Mouse (Mus musculus): ENCODE results near the gene Adgre4. TPM values are rescaled to one million over a fixed set of nuclear protein-coding genes. Genes with fewer than 3 reads are reported as not detected.

Adgre4 gene
- total RNA-seq (2021) = under 1 TPM in 1 of 2 experiments, not detected in 1; 0.09 TPM
- long read RNA-seq, experiment 1 = 0 reads
- long read RNA-seq, experiment 2 = 0 reads

DNA sequence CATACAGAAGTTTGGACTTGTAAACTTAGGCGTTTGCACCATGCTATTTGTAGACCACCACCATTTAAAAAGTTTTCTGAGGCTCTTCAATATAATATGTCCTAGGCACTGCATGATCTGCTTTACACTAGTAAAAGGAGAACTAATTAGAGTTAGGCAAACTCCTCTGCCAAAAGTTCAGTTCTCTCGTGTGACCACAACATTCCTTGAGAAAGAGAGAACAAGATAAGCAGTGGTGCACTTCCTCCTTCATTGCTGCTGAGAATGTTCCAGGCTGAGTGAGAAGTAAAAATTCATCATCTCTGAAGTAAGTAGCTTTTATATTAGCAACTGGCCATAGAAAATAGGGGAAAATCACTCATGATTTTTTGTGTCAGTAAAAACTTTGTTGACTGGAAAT lies at the start of gene Adgre4:
Gene Adgre4, plus strand, starts transcription at position 199 of the 400 bp plus-strand sequence.
- DNase-seq (ENCODE audit: low spot score in 2 of 2) = no peak

DNA sequence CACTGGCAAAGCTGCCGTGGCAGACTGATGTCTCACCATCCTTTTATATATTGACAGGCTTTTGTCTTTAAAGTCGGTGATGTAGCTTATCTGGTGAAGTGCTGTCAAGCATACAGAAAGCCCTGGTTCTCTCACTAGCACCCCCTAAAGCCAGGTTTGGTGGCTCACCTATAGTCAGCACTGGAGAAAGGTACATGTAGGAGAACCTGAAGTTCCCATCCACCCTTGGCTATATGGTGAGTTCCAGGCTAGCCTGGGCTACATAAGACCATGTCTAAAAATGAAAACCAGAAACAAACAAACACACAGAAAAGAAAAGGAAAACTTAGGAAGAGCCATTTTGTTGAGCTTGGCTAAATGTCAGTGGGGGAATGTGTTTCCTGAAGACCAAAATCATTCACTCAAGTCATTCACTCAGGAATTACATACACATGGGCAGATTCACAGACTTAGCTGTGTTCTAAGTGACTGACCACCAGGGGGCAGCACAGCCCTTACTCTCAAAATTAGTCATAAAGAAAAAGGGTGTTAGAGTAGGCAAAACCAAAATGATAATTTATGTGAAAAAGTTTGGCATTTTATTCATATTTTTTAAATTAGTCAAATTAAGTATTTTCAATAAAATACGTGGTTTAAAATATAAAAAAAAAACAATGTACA lies 47.5 kb upstream of the Adgre4 start:
- DNase-seq (ENCODE audit: low spot score in 2 of 2) = peak; percentile 71 to 79

DNA sequence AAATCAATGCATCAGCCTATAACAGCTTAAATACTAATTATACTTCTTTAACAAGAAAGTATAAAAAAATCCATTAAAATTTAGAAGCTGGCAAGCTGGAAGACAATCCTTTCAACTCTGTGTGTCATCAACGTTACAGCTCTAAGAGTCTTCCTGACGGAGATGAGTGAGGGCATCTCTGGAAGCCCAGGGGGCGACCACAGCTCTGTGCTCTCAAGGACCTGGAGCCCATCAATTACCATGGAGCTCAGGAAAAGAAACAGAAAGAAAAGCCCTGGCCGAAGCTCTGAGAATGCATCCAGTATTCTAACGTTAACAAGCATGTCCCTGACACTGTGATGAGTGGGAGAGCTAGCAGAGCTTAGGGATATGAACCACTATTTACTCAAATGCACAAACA lies 46.9 kb upstream of the Adgre4 start:
- no peak for DNase-seq (ENCODE audit: low spot score in 2 of 2)

GRCm38 (mm10) chr17:55711984-55712811 lies 37.6 kb upstream of the Adgre4 start, which contains the start of gene Pot1b:
Gene Pot1b, minus strand, starts transcription at chr17:55712628.
- DNase-seq (ENCODE audit: low spot score in 2 of 2) = peak; percentile 98

DNA sequence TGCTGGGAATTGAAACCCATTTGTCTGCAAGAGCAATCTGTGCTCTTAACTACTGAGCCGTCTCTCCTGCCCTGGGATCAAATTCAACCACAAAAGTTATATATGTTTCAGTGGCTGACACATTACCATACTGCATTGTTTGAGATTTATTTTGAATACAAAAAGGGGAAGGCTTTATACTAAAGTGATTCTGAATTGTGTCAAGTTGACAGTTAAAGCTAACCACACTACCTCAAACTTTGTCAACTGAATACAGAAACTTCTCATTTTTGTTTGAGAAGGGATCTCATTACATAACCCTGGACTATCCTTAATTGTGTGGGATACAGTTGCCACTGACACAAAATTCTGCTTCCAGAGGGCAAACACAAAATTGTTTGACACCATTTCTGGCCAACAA lies 28.5 kb upstream of the Adgre4 start:
- no peak for DNase-seq (ENCODE audit: low spot score in 2 of 2)

- no peak for DNase-seq (ENCODE audit: low spot score in 2 of 2)
These were observed 27.5 kb upstream of the Adgre4 start for GRCm38 (mm10) chr17:55722250-55722649.

- DNase-seq (ENCODE audit: low spot score in 2 of 2) = no peak
These were observed 23.6 kb upstream of the Adgre4 start for GRCm38 (mm10) chr17:55726193-55726592.

DNA sequence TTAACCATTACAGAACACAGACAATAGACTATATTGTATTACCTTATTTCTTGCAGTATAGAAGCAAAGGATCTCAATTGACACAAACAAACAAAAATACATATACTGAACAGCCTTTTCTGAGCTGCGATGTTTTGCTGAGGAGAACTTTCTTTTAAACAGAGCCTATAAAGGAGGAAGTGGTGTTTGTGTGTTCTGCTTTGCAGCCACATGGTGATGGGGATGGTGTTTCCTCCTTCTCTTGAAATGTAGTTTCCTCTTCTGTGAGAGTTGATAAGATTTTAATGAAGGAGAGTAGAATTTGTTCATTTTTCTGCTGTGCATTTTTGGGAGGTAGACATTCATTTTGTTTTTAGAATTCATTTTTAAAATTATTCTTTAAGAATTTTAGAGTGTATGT lies 13.1 kb upstream of the Adgre4 start:
- no peak for DNase-seq (ENCODE audit: low spot score in 2 of 2)

GRCm38 (mm10) chr17:55751170-55751569 lies 1.4 kb downstream of the Adgre4 start:
- DNase-seq (ENCODE audit: low spot score in 2 of 2) = no peak

GRCm38 (mm10) chr17:55813642-55814041 lies 63.9 kb downstream of the Adgre4 start:
- no peak for DNase-seq (ENCODE audit: low spot score in 2 of 2)

- DNase-seq (ENCODE audit: low spot score in 2 of 2) = no peak
These were observed 67.1 kb downstream of the Adgre4 start for GRCm38 (mm10) chr17:55816853-55817252.

GRCm38 (mm10) chr17:55821566-55821965 lies 71.8 kb downstream of the Adgre4 start:
- DNase-seq (ENCODE audit: low spot score in 2 of 2) = no peak

- no peak for DNase-seq (ENCODE audit: low spot score in 2 of 2)
These were observed 93.3 kb downstream of the Adgre4 start for GRCm38 (mm10) chr17:55843067-55843466.

DNA sequence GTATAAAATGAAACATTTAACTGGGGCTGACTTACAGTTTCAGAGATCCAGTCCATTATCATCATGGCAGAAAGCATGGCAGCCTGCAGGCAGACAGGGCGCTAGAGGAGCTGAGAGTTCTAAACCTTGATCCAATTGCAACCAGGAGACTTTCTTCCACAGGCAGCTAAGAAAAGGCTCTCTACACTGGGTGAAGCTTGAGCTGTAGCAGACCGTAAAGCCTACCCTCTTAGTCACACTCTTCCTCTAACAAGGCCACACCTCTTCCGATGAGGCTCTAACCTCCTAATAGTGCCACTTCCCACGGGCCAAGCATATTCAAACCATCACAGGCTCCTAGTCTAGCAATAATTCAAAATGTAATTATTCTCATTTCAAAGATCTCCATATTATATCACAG lies 127.4 kb downstream of the Adgre4 start:
- no peak for DNase-seq (ENCODE audit: low spot score in 2 of 2)

GRCm38 (mm10) chr17:55878282-55878635 lies 128.5 kb downstream of the Adgre4 start:
- peak in 1 of 2 experiments; percentile 12 for DNase-seq (ENCODE audit: low spot score in 2 of 2)

DNA sequence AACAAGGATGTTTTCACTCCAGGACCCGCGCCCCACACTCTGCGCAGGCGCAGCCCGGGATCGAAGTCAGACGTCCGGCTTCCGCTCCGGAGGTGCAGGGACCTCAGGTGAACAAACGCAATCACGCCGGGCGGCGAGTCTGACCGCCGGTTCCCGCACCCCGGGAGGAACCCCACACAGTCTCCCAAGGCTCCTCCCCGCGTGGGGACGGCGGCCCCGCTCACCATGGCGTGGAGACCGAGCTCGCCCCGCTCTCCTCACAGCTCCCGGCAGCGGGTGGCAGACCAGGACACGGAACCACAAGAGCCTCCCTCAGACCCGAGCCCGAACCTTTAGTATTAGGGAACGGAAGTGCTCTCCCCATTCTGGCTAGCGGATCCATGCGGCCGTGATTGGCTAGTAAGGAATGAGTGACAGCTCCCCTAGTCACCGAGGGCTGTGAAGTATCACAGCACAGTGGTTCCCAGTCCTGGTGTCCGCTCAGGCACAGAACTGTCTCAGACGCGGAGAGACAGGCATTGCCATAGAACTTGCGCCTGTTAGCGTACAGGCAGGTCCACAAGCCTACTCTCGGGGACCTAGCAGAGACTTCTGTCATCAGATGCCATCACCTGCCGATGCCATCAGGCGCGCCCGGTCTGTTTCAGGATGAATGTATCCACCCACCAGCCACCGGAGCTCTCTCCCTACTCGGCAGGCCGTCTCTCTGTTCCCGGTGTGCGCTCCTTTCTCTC lies 129.0 kb downstream of the Adgre4 start, which contains the start of gene Zfp119a:
Gene Zfp119a, minus strand, starts transcription at position 295 of the 734 bp plus-strand sequence.
- DNase-seq (ENCODE audit: low spot score in 2 of 2) = peak; percentile 73 to 84

DNA sequence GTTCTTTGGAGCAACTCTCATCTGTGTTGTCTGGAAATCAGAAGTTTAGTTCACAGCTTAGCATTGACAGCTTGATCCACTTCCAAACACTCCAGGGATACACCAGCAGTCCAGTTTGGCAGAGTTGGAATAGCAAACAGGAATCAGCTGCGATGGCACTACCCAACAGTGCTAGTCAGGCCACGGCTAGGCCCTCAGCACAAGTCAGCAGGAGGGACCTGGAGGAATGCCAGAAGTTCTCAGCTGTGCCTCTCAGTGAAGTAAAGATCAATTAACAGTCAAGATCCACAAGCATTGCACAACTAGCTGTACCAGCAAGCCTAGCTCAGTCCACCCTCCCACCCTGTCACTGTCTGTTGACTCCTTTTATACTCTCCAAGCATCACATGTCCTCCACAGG lies 133.8 kb downstream of the Adgre4 start:
- DNase-seq (ENCODE audit: low spot score in 2 of 2) = no peak

DNA sequence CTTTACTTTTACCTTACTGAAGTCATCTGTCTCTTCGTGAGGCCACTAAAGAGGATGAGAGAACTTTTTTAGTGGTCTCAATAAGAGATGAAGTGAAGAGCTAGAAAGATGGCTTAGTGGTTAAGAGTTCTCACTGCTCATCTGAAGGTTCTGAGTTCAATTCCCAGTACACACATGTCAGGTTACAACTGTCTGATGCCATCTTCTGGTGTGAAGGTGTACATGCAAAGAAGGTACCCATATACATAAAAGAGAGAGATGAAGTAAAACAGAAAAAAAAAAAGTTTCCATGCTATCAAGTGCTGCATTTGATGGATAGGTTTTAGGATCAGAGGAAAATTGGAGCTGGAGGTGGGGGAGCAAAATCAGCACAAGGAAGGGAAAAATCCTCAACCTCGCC lies 135.1 kb downstream of the Adgre4 start:
- no peak for DNase-seq (ENCODE audit: low spot score in 2 of 2)

GRCm38 (mm10) chr17:55892406-55892955 lies 142.7 kb downstream of the Adgre4 start:
- peak in 1 of 2 experiments; percentile 30 for DNase-seq (ENCODE audit: low spot score in 2 of 2)

DNA sequence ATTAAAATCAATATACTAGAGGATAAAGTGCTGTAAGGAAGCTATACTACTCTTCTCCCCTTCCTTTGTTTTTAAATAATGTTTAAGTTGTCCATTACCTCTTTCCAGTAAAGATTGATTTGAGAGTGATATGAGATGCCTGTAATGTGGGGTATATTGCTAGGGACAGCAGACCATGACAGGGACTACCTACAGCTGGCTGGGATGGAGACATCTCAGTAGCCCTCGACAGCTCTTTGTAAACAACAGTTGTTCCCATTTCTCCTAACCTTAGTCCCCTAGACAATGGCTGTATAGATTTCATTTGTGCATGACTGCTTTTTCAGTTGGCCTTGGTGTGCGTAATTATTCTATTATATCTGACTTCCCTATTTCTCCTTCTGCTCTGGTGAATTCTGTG lies 153.3 kb downstream of the Adgre4 start:
- DNase-seq (ENCODE audit: low spot score in 2 of 2) = no peak

Measured in left cerebral cortex, adult 18-20 months (tissue).